Mouse (Mus musculus): ENCODE measurements at regions not wholly inside any gene's neighbourhood (a gene's known extent, or its start where the extent isn't known, plus 50 kb on each side); places are given as distances from the start of the nearest gene placed in this dataset.
A peak's percentile ranks its signal among the peaks of the same experiment; 100 is the strongest.

GRCm38 (mm10) chr14:55301996-55302395, 80.2 kb downstream of the Dhrs2 start:
- no peak for TF ChIP-seq GATA1 (IDR thresholded peaks at IDR 0.05; ENCODE audit: low read length)

- no peak for TF ChIP-seq GATA1 (IDR thresholded peaks at IDR 0.05; ENCODE audit: low read length)
Measured at GRCm38 (mm10) chr14:55313615-55314014, 91.8 kb downstream of the Dhrs2 start.

- TF ChIP-seq GATA1 (IDR thresholded peaks at IDR 0.05; ENCODE audit: low read length) = no peak
Measured at GRCm38 (mm10) chr14:55323897-55324296, 102.1 kb downstream of the Dhrs2 start.

DNA sequence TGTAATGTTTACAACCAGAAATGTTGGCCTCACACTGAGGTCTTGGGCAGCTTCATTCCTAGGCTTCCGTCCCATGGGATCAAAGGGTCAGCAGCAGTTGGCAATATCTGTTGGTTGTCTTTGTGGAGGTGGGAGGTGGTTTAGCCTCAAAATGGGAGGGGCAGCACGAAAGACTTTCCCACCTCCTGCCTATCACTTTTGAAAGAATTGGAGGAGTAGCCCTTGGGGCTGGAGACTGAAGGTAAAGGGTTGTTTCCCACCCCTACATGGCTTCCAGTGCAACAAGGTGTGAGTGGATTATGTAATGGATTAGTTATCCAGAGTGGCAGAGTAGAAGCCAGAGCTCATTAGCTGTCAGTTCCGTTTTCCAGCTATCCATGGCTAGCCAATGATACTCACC, 102.5 kb downstream of the Dhrs2 start:
- TF ChIP-seq GATA1 (IDR thresholded peaks at IDR 0.05; ENCODE audit: low read length) = no peak

GRCm38 (mm10) chr14:55333812-55334211, 112.0 kb downstream of the Dhrs2 start:
- TF ChIP-seq GATA1 (IDR thresholded peaks at IDR 0.05; ENCODE audit: low read length) = no peak

DNA sequence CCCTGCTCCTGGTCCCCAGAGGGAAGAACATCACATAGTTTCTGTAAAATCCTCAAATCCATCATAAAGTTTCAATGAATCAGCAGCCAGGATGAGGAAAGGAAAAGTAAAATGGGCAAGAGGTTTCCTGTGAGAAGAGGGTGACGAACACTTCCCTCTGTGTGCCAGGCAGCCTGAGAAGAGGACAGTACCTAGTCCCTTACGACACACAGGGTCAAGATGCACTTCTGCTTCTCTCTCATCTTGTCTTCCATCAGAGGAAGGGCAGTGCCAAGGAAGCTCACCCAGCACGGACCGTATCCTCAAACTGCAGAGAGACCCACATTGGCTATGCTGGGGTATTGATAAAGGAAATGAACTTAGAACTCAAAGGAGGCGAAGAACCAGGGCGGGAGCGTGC, 112.5 kb downstream of the Dhrs2 start:
- no peak for TF ChIP-seq GATA1 (IDR thresholded peaks at IDR 0.05; ENCODE audit: low read length)

- TF ChIP-seq GATA1 (IDR thresholded peaks at IDR 0.05; ENCODE audit: low read length) = no peak
Measured at GRCm38 (mm10) chr14:55335586-55335985, 113.8 kb downstream of the Dhrs2 start.

- no peak for TF ChIP-seq GATA1 (IDR thresholded peaks at IDR 0.05; ENCODE audit: low read length)
Measured at GRCm38 (mm10) chr14:55336451-55337195, 114.8 kb downstream of the Dhrs2 start.

GRCm38 (mm10) chr14:55338010-55338409, 116.2 kb downstream of the Dhrs2 start:
- no peak for TF ChIP-seq GATA1 (IDR thresholded peaks at IDR 0.05; ENCODE audit: low read length)

DNA sequence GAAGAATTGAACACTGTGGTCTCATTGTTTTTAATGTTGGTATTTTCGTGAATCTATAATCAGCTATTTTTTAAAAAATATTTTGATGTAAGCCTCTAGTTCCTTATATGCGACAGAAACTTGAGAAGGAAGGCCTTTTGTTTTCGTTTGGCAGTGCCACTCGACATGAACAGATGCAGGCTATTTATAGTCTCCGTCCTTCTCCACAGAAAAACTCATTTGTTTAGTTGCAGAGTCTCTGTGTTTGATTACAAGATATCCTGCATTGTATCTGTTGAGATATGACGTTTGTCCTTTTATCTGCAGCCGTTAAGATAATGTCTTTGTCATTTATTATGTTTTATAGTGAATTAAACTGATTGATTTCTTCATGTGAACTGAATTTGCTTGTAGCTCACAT, 116.7 kb downstream of the Dhrs2 start:
- no peak for TF ChIP-seq GATA1 (IDR thresholded peaks at IDR 0.05; ENCODE audit: low read length)

DNA sequence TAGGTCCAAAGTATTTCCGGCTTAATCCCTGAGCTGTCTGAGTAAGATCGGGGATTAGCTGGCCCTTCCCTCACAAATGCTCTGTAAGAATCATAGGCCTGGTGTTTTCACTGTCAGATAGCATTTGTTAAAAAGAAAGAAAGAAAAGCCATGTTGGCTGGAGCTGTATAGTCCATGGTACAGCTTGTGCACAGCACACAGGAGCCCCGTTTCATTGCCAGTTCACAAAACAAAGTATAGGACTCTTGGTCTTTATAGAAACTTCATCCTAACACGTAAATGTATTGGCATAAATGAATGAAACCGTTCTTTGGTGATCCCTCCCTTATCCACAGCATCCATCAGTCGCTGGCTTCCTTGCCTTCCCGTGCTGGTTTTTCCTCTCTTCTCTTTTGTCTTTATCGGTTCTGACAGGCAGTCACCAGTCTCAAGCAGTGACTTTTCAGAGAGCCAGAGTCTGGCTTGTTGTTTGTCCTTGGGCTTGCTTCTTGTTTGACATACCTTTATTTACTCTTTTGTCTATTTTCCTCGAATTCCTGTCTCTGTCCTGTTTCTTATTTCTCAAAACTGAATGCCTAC, 117.3 kb downstream of the Dhrs2 start:
- TF ChIP-seq GATA1 (IDR thresholded peaks at IDR 0.05; ENCODE audit: low read length) = no peak

DNA sequence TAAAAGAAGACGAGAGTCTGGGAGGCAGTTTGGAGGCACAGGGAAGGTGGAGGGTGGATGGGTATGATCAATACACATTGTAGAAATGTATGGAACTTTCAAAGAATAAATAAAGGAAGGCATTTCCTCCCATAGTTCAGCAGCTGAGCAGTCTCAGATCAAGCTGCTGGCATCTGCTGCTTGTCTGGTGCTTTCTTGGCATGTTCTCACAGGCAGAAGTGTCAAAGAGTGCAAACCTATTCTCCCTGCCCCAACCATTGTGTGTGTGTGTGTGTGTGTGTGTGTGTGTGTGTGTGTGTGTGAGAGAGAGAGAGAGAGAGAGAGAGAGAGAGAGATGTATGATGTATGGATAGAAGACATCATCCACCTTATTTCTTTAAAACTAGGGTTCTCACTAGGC, 121.5 kb downstream of the Dhrs2 start:
- TF ChIP-seq GATA1 (IDR thresholded peaks at IDR 0.05; ENCODE audit: low read length) = no peak

DNA sequence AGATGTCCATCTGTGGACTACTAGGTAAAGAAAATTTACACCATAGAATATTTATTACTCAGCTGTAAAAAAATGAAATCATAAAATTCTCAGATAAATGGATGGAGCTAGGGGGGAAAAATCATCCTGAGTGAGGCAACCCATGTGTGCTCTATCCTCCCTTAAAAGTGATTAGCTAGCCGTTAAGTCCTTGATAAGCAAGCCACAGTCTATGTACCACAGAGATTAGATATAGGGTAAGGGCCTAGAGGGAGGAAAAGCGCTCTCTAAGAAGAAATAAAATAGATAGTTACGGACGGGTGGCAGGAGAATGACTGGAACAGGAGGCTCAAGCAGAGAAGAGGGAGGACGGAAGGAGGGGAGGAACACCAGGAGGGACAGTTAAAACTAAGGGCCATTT, 122.1 kb downstream of the Dhrs2 start:
- TF ChIP-seq GATA1 (IDR thresholded peaks at IDR 0.05; ENCODE audit: low read length) = peak; percentile 75

- TF ChIP-seq GATA1 (IDR thresholded peaks at IDR 0.05; ENCODE audit: low read length) = no peak
Measured at GRCm38 (mm10) chr14:55345091-55345490, 123.3 kb downstream of the Dhrs2 start.

DNA sequence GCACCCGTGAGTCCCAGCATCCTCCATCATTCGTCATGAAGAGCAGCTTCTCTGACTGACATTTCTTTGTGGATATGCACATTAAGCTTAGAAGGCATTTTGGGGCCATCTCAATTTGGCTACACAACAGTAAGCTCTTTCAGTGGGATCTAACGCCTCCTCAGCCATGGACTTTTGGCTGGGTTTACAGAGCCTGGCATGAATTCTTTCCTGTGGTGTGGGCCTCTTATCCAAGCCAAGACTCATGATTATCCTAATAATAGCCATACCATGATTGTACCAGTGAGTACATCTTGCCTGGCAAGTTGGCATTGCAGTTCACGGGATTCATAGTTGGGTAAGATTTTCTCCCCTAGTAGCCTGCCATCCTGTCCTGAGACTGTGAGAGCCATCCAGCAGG, 126.3 kb downstream of the Dhrs2 start:
- no peak for TF ChIP-seq GATA1 (IDR thresholded peaks at IDR 0.05; ENCODE audit: low read length)

GRCm38 (mm10) chr14:55357258-55357657, 121.3 kb upstream of the Dhrs4 start:
- no peak for TF ChIP-seq GATA1 (IDR thresholded peaks at IDR 0.05; ENCODE audit: low read length)

DNA sequence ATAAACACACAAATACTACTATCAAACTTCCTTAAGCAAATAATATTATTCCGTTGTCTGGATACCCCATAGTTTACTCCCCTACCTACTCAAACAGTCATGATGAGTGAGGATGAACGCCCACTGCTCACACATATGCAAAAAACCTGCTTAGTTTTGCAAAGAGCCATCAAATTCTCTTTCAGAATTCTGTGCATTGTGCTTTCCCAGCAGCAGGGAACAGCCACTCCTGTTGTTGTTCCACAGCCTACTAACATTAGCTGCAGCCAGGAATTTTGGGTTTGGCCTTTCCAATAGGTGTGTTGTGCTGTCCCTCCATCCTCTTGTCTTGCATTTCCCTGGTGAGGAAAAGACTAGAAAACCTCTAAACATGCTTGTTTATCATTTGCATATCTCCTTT, 120.1 kb upstream of the Dhrs4 start:
- no peak for TF ChIP-seq GATA1 (IDR thresholded peaks at IDR 0.05; ENCODE audit: low read length)

Data from G1E-ER4 (cell line).